Comparison of ENCODE assay signal across 15 mouse cellular contexts in genomic region chr15:81160677-81161076, GRCm38 (mm10).
"Had no signal": no experiment of that assay in that cellular context is flagged by ENCODE, and none has a peak within 500 bp of the region (broad histone marks: within the 10 kb centered on the region; RNA-seq: fewer than 3 reads in every experiment).

No protein-coding gene starts in this region.

- DNase-seq: retina, postnatal 1 day; right cerebral cortex, adult 18-20 months; right cerebral cortex, postnatal 14 days; right cerebral cortex, postnatal 25 days; right cerebral cortex, postnatal 4 days; spleen, adult 18-20 months; thymus, adult 18-20 months; thymus, adult 2 months; thymus, postnatal 14 days; thymus, postnatal 25 days; thymus, postnatal 36 days; thymus, postnatal 4 days had no signal

- H3K9ac ChIP-seq: neural tube, embryonic 13.5 days; neural tube, embryonic 15.5 days; stomach, embryonic 15.5 days had no signal

- H3K36me3 ChIP-seq: neural tube, embryonic 13.5 days; neural tube, embryonic 15.5 days; stomach, embryonic 15.5 days had no signal

- H3K4me3 ChIP-seq: neural tube, embryonic 13.5 days; neural tube, embryonic 15.5 days; stomach, embryonic 15.5 days had no signal

- H3K4me1 ChIP-seq: neural tube, embryonic 13.5 days had no signal

- H3K9me3 ChIP-seq: neural tube, embryonic 13.5 days; neural tube, embryonic 15.5 days; stomach, embryonic 15.5 days had no signal

- H3K27ac ChIP-seq: neural tube, embryonic 13.5 days; neural tube, embryonic 15.5 days had no signal

- H3K27me3 ChIP-seq: neural tube, embryonic 13.5 days; neural tube, embryonic 15.5 days; stomach, embryonic 15.5 days had no signal
